Mouse (Mus musculus): Measurements from ENCODE around the gene Etfbkmt. TPM values are rescaled to one million over a fixed set of nuclear protein-coding genes. Genes with fewer than 3 reads are reported as not detected.
A peak's percentile ranks its signal among the peaks of the same experiment; 100 is the strongest.
"Not testable (repeated sequence)": the region's sequence is repeated elsewhere in the genome, so short reads cannot be mapped to it uniquely, and the experiment has no call there.

The Etfbkmt gene
- polyA plus RNA-seq, 1 experiment, result not detected

DNA sequence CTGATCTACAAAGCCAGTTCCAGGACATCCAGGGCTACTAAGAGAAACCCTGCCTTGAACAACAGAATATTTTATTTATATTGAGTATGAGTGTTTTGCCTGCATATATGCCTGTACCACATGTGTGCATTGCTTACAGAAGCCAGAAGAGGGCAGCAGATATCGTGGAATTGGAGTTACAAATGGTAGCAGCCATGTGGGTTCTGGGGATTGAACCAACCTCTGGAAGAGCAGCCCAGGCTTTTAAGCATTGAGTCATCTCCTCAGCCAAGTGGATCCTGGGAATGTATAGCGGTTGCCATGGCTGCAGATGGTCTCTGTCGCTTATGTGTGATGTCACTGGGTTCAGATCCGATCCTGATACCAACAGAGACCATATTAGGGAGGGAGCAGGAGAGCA is 13.0 kb upstream of the Etfbkmt start:
- H3K4me3 ChIP-seq (ENCODE audit: insufficient read depth, low read depth, low read length), result no peak overlapping the region
- no peak overlapping the region for H3K27ac ChIP-seq (ENCODE audit: insufficient read depth, low read depth, low read length)
- H3K4me1 ChIP-seq (ENCODE audit: control insufficient read depth, insufficient read depth, low read length), result no peaks in the 10 kb centered on the region
- 71% methylated on average over 4 of the region's 4 CpGs for WGBS
- TF ChIP-seq POLR2A (IDR thresholded peaks at IDR 0.05; ENCODE audit: insufficient read depth, low read depth, low read length) (no peak), CTCF (IDR thresholded peaks at IDR 0.05; ENCODE audit: insufficient read depth, low read depth, low read length) (no peak)

DNA sequence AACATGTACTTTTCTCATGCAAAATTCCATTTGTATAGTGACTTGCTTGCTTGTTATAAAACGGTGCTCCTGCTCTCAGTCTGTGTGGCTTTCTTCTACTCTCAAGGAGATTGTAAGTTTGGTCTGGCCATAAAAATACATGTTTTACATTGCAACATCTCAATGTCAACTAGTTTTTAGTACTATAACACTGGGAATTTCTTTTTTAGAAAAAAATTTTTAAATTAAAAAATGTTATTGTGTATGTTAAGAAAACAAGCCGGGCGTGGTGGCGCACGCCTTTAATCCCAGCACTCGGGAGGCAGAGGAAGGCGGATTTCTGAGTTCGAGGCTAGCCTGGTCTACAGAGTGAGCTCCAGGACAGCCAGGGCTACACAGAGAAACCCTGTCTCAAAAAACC is 9.8 kb upstream of the Etfbkmt start, which contains the start of gene Gm10203:
Gm10203 (plus strand) TSS at position 301 of the 400 bp plus-strand sequence.
- H3K4me1 ChIP-seq (ENCODE audit: control insufficient read depth, insufficient read depth, low read length); H3K27ac ChIP-seq (ENCODE audit: insufficient read depth, low read depth, low read length); H3K4me3 ChIP-seq (ENCODE audit: insufficient read depth, low read depth, low read length): not testable (repeated sequence)
- WGBS, result 85% methylated on average over 8 of the region's 8 CpGs

- Histone ChIP-seq H3K4me1 (ENCODE audit: control insufficient read depth, insufficient read depth, low read length) (no peaks in the 10 kb centered on the region), H3K27ac (ENCODE audit: insufficient read depth, low read depth, low read length) (no peak overlapping the region), H3K4me3 (ENCODE audit: insufficient read depth, low read depth, low read length) (no peak overlapping the region)
- WGBS, result 28% methylated on average over 3 of the region's 3 CpGs
- no peak for TF ChIP-seq POLR2A (IDR thresholded peaks at IDR 0.05; ENCODE audit: insufficient read depth, low read depth, low read length)
- no peak for TF ChIP-seq CTCF (IDR thresholded peaks at IDR 0.05; ENCODE audit: insufficient read depth, low read depth, low read length)
Measured at GRCm38 (mm10) chr6:149131111-149131510, 8.5 kb upstream of the Etfbkmt start.

- no peak overlapping the region for H3K4me3 ChIP-seq (ENCODE audit: insufficient read depth, low read depth, low read length)
- no peak overlapping the region for H3K27ac ChIP-seq (ENCODE audit: insufficient read depth, low read depth, low read length)
- WGBS, result 31% methylated on average over 5 of the region's 5 CpGs
- TF ChIP-seq CTCF (IDR thresholded peaks at IDR 0.05; ENCODE audit: insufficient read depth, low read depth, low read length) (no peak), POLR2A (IDR thresholded peaks at IDR 0.05; ENCODE audit: insufficient read depth, low read depth, low read length) (no peak)
- no peaks in the 10 kb centered on the region for H3K4me1 ChIP-seq (ENCODE audit: control insufficient read depth, insufficient read depth, low read length)
Measured at GRCm38 (mm10) chr6:149132311-149133077, 7.2 kb upstream of the Etfbkmt start.

DNA sequence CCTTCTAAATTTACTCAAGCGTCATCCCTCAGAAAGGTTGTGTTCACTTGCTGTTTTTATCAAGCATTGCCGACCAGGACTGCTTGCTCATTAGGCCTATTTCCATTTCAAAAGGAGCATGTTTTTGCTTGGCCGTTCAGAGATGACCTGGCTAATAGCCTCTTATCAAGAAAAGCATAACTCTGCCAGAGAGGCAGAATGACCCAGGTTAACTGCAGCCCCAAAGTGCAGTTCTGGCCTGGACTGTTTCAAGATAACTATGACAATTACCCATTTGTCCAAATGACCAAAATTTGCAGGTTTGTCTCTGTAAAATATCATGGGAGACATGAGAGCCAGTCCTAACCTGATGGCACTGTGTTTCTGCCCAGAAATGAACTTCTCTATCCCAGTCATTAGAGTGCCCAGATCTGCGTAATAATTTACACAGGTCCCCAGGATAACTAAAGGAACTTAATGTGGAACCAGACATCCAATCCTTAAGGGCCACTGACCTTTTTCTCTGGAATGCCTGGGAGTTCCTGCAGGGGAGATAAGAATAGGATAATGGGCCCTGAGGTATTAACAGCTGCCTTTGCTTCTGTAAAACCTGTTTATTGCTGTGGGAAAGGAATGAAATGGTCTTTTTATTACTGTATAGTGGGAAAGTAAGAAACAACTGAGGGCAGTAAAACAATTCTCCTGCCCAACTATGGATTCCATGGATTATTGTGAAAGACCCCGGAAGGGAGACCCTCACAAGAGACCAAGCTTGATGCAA is 5.1 kb upstream of the Etfbkmt start:
- Histone ChIP-seq H3K4me3 (ENCODE audit: insufficient read depth, low read depth, low read length) (no peak overlapping the region), H3K4me1 (ENCODE audit: control insufficient read depth, insufficient read depth, low read length) (no peaks in the 10 kb centered on the region), H3K27ac (ENCODE audit: insufficient read depth, low read depth, low read length) (no peak overlapping the region)
- TF ChIP-seq CTCF (IDR thresholded peaks at IDR 0.05; ENCODE audit: insufficient read depth, low read depth, low read length) (no peak), POLR2A (IDR thresholded peaks at IDR 0.05; ENCODE audit: insufficient read depth, low read depth, low read length) (no peak)
- 45% methylated on average over 5 of the region's 5 CpGs for WGBS

DNA sequence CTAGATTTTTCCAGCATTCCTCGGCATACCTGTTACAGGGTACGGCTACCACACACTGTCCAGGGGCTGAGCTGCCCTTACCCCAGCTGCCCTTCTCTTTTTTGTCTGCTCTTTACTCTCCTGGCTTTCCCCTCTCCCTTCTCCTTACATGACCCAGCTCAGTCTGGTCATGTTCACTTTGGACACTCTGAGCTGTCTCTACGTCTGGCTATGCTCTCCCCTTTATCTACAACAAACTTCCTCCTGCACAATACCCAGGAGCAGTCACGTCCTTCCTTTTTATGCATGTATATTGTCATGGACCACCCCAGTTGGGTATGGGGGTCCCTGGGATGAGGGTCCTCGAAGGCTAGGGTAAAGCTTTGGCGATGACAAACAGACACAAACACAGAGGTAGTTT is 4.0 kb upstream of the Etfbkmt start:
- Histone ChIP-seq H3K4me3 (ENCODE audit: insufficient read depth, low read depth, low read length) (no peak overlapping the region), H3K27ac (ENCODE audit: insufficient read depth, low read depth, low read length) (no peak overlapping the region), H3K4me1 (ENCODE audit: control insufficient read depth, insufficient read depth, low read length) (no peaks in the 10 kb centered on the region)
- WGBS, result 87% methylated on average over 6 of the region's 6 CpGs
- TF ChIP-seq CTCF (IDR thresholded peaks at IDR 0.05; ENCODE audit: insufficient read depth, low read depth, low read length) (no peak), POLR2A (IDR thresholded peaks at IDR 0.05; ENCODE audit: insufficient read depth, low read depth, low read length) (no peak)

DNA sequence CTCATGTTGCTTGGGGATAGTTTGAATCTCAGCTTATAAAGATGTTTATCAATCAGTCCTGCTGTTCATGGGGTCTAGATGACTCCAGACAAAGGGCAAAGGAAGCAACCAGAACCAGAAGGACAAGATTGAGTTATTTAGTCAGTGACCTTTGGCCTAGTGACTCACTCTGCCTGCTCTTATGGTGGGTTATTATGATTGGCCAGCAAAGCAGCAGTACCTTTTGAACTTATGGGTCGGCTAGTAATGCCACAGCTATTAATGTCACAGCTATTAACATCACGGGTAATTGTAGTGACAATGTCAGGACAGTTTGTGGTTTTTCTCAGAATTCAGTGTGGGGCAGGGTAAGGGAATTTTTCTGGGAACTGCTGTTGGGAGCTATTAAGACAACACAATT is 1.7 kb upstream of the Etfbkmt start:
- Histone ChIP-seq H3K27ac (ENCODE audit: insufficient read depth, low read depth, low read length) (no peak overlapping the region), H3K4me3 (ENCODE audit: insufficient read depth, low read depth, low read length) (no peak overlapping the region), H3K4me1 (ENCODE audit: control insufficient read depth, insufficient read depth, low read length) (no peaks in the 10 kb centered on the region)
- WGBS, result 81% methylated on average over 2 of the region's 2 CpGs
- TF ChIP-seq CTCF (IDR thresholded peaks at IDR 0.05; ENCODE audit: insufficient read depth, low read depth, low read length), result no peak
- TF ChIP-seq POLR2A (IDR thresholded peaks at IDR 0.05; ENCODE audit: insufficient read depth, low read depth, low read length), result no peak

DNA sequence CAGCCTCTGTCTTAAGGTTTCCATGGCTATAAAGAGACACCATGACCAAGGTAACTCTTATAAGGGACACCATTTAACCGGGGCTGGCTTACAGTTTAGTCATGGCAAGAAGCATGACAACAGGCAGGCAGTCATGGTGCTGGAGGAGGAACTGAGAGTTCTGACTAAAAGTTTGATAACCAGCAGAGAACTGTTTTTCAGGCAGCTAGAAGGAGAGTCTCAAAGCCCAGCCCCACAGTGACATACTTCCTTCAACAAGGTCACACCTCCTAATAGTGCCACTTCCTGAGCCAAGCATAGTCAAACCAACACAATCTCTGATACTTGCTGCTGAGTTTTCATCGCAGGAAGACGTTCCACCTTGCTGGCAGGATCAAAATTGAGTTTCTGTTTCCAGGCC is 638 bp upstream of the Etfbkmt start:
- TF ChIP-seq CTCF (IDR thresholded peaks at IDR 0.05; ENCODE audit: insufficient read depth, low read depth, low read length) (no peak), POLR2A (IDR thresholded peaks at IDR 0.05; ENCODE audit: insufficient read depth, low read depth, low read length) (no peak)
- no peaks in the 10 kb centered on the region for H3K4me1 ChIP-seq (ENCODE audit: control insufficient read depth, insufficient read depth, low read length)
- WGBS, result 90% methylated on average over 3 of the region's 3 CpGs
- H3K4me3 ChIP-seq (ENCODE audit: insufficient read depth, low read depth, low read length), result no peak overlapping the region
- H3K27ac ChIP-seq (ENCODE audit: insufficient read depth, low read depth, low read length), result no peak overlapping the region

- no peak for TF ChIP-seq POLR2A (IDR thresholded peaks at IDR 0.05; ENCODE audit: insufficient read depth, low read depth, low read length)
- TF ChIP-seq CTCF (IDR thresholded peaks at IDR 0.05; ENCODE audit: insufficient read depth, low read depth, low read length), result no peak
- Histone ChIP-seq H3K4me1 (ENCODE audit: control insufficient read depth, insufficient read depth, low read length) (no peaks in the 10 kb centered on the region), H3K27ac (ENCODE audit: insufficient read depth, low read depth, low read length) (0 out of 2 replicates have a peak overlapping the region, but pooled peaks have one; percentile 4), H3K4me3 (ENCODE audit: insufficient read depth, low read depth, low read length) (peak overlapping the region; percentile 53)
- WGBS, result 3% methylated on average over 36 of the region's 36 CpGs
Measured at GRCm38 (mm10) chr6:149141393-149142173, 1.9 kb downstream of the Etfbkmt start.

Measured in olfactory bulb, adult 2 months (tissue).